Mouse (Mus musculus): ENCODE results near the gene Klhl11. TPM values are rescaled to one million over a fixed set of nuclear protein-coding genes. Genes with fewer than 3 reads are reported as not detected.

Gene Klhl11
- polyA plus RNA-seq, 1 experiment from 2014 or later = 6.9 TPM

DNA sequence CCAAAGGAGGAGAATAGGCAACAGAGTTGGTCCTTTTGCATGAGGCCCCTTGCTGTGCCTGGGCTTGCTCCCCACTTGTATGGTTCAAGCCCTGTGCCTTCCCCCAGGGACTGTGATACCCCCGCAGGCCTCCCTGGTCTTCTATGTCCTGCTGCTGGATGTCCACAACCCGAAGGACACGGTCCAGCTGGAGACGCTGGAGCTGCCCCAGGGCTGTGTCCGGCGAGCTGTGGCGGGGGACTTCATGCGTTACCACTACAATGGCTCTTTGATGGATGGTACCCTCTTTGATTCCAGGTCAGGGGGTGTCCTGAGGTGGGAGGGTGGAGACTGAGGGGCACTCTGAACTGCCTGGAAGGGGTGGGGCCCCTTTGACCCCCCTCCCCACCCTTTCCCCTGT, 51.0 kb downstream of the Klhl11 start:
- Histone ChIP-seq H3K27me3 (ENCODE audit: low read depth, poor library complexity, severe bottlenecking) (peaks cover 9% of the 10 kb centered on the region), H3K4me3 (no peak overlapping the region), H3K9me3 (replicated peaks) (no peaks in the 10 kb centered on the region), H3K4me1 (peaks cover 11% of the 10 kb centered on the region), H3K36me3 (peaks cover 4% of the 10 kb centered on the region; the same call in 1 of the 2 replicates), H3K27ac (replicated peaks) (peak overlapping the region; percentile 23; the same call in 1 of the 2 replicates)
- DNase-seq (ENCODE audit: low spot score) = no peak
- 64% methylated on average over 8 of the region's 8 CpGs for WGBS

DNA sequence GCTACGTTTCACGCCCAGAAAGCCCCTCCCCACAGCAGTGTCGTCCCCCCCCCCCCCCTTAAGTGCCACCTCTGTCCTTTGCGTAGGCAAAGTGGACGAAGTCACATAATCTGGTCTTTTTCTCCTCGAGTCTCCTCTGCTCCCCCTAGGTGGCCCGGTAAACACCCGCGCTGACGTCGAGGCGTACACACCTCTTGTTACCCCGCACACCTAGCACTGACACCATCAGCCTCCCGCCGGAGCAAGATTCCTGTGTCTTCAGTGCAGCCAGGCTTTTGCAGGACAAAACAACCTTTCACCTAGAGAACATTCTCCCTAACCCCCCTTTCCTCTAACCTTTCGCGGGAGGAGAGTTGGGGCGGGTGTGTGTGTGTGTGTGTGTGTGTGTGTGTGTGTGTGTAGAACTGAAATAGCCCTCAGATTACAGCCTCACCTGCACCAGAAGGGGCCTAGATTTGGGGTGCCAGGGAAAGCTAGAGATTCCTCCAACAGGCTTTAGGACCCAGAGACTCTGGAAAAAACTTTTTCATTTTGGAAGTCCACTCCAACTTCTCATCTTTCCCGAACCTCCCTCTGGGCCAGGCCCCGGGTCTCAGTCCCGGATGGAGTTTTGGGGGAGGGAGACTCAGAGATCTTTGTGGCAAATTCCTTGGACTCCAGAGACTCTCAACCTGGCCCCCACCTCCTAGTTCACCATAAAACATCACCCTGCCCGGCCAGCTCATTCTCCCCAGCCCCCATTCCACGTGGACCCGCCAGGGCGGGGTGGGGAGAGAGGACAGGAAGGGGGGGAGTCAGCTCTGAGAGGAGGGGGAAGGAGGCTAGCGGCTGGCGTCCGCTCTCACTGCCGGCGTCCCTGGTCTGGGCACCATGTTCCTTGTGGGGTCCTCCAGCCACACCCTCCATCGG, 57.4 kb downstream of the Klhl11 start, which contains the start of gene Fkbp10:
Fkbp10 (plus strand) TSS at position 784 of the 909 bp plus-strand sequence.
- Histone ChIP-seq H3K27me3 (ENCODE audit: low read depth, poor library complexity, severe bottlenecking) (peaks cover 48% of the 10 kb centered on the region), H3K4me1 (peaks cover 47% of the 10 kb centered on the region)
- under 1% methylated on average over 30 of the region's 31 CpGs for WGBS

DNA sequence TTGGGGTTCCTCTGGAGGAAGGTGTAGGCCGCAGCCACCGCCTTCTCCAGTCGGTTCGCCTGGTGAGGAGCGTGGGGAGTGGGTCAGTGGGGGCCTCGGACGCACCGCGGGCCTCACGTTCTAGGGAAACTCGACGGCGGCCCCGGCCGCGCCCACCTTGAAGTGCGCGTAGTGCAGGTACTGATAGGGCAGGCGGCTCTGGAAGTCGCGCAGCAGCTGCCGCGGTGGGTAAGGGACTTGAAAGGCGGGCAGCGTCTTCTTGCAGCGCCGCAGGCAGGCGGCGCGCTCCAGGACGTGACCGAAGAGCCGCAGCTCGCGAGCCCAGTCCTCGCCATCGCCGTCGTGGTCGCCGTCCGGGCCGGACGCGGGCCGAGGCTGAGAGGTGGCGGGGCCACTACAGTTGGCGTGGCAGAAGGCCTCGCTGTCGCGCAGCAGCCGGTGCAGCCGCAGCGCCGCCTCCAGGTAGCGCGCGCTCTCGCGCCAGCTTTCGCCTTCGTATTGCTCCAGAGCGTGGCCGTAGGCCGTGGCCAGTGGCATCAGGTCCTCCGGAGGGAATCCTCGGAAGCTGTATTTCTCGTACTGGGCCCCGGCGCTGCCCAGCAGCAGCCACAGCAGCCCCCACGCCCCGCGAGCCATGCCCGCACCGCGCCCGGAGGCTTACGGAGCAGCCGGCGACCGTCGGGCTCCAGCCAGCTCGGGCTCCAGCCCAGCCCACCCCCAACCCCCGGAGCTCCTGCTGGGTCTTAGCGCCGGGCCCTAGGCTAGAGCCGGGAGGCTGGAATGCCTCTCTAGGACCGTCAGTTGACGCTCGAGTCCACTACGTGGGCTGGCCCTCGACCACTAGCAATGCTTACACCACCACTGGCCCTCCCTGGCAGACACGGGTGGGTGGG, 58.3 kb downstream of the Klhl11 start, which contains the start of gene P3h4:
P3h4 (minus strand) TSS at position 816 of the 893 bp plus-strand sequence.
- Histone ChIP-seq H3K4me1 (peaks cover 47% of the 10 kb centered on the region), H3K27me3 (ENCODE audit: low read depth, poor library complexity, severe bottlenecking) (peaks cover 48% of the 10 kb centered on the region)

More for the DNA sequence above, 57.4 kb downstream of the Klhl11 start, which contains the start of gene Fkbp10:
- Histone ChIP-seq H3K4me3 (peak within 1 kb of the TSS; percentile 77), H3K36me3 (no peaks in the 10 kb centered on the region; the same call in 1 of the 2 replicates), H3K9me3 (replicated peaks) (no peaks in the 10 kb centered on the region), H3K27ac (replicated peaks) (peak within 1 kb of the TSS; percentile 90)
- DNase-seq (ENCODE audit: low spot score) = peak; percentile 66

DNA sequence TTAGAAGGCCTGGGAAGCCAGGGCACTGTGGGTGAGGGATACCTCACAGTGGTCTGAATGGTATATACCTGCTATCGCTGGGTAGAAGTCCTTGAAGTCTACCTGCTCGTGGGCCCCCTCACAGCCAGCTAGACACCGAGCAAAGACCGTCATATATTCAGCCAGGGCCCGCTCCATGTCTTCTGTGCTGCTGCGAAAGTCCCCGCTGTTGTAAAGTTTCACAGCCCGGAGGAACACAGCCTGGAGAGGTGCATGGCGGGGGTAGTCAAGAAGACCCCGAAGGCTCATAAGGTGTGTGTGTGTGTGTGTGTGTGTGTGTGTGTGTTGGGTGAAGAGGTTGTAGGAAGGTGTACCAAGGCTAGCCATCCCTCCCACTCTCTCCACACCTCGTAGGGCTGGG, 59.0 kb downstream of the Klhl11 start:
- H3K27ac ChIP-seq (replicated peaks) = peak overlapping the region; percentile 90; the same call in 1 of the 2 replicates

More for the DNA sequence above, 58.3 kb downstream of the Klhl11 start, which contains the start of gene P3h4:
- peak; percentile 90 for DNase-seq (ENCODE audit: low spot score)
- Histone ChIP-seq H3K27ac (replicated peaks) (peak within 1 kb of the TSS; percentile 90), H3K4me3 (peak within 1 kb of the TSS; percentile 77), H3K9me3 (replicated peaks) (no peaks in the 10 kb centered on the region), H3K36me3 (peaks cover 1% of the 10 kb centered on the region; the same call in 1 of the 2 replicates)
- WGBS = 1% methylated on average over 93 of the region's 93 CpGs

More for the DNA sequence above, 59.0 kb downstream of the Klhl11 start:
- H3K4me3 ChIP-seq = peak overlapping the region; percentile 77
- H3K9me3 ChIP-seq (replicated peaks) = no peaks in the 10 kb centered on the region
- H3K4me1 ChIP-seq = peaks cover 47% of the 10 kb centered on the region
- DNase-seq (ENCODE audit: low spot score) = no peak
- WGBS = 77% methylated on average over 11 of the region's 11 CpGs
- H3K36me3 ChIP-seq = peaks cover 8% of the 10 kb centered on the region
- H3K27me3 ChIP-seq (ENCODE audit: low read depth, poor library complexity, severe bottlenecking) = peaks cover 48% of the 10 kb centered on the region

Small RNA genes lying within 50 kb of the gene (microRNA-seq; reads per million reads assigned to microRNA genes)
- not detected for gene Gm27374
- gene Mir7116 = 0.90 reads per million

Other genes starting within 250 kb of the Klhl11 start
- not detected in 2 replicates for gene Krt16, start 223.8 kb downstream of the Klhl11 start, polyA plus RNA-seq (2016; fragmentation: Nextera tagmentation; extraction: Ambion mirVana)
- 0.12 and 0.16 TPM in 2 replicates for gene Krt17, start 211.7 kb downstream of the Klhl11 start, polyA plus RNA-seq (2016; fragmentation: Nextera tagmentation; extraction: Ambion mirVana)
- not detected in 2 replicates for gene Krt42, start 202.9 kb downstream of the Klhl11 start, polyA plus RNA-seq (2016; fragmentation: Nextera tagmentation; extraction: Ambion mirVana)
- gene Eif1, start 152.9 kb downstream of the Klhl11 start, polyA plus RNA-seq (2016; fragmentation: Nextera tagmentation; extraction: Ambion mirVana) = 1,709 and 1,814 TPM in 2 replicates
- 0.56 TPM in 1 of 2 replicates, not detected in the other for gene Gast, start 138.3 kb downstream of the Klhl11 start, polyA plus RNA-seq (2016; fragmentation: Nextera tagmentation; extraction: Ambion mirVana)
- gene Hap1, start 116.6 kb downstream of the Klhl11 start, polyA plus RNA-seq (2016; fragmentation: Nextera tagmentation; extraction: Ambion mirVana) = 36.6 and 40.2 TPM in 2 replicates
- 32.4 and 41.8 TPM in 2 replicates for gene Jup, start 75.0 kb downstream of the Klhl11 start, polyA plus RNA-seq (2016; fragmentation: Nextera tagmentation; extraction: Ambion mirVana)
- 23.4 and 26.8 TPM in 2 replicates for gene P3h4, start 57.9 kb downstream of the Klhl11 start, polyA plus RNA-seq (2016; fragmentation: Nextera tagmentation; extraction: Ambion mirVana)
- 44.6 and 49.7 TPM in 2 replicates for gene Fkbp10, start 57.0 kb downstream of the Klhl11 start, polyA plus RNA-seq (2016; fragmentation: Nextera tagmentation; extraction: Ambion mirVana)
- gene Nt5c3b, start 30.9 kb downstream of the Klhl11 start, polyA plus RNA-seq (2016; fragmentation: Nextera tagmentation; extraction: Ambion mirVana) = 115 and 120 TPM in 2 replicates
- 0.62 and 0.73 TPM in 2 replicates for gene Klhl10, start 30.8 kb downstream of the Klhl11 start, polyA plus RNA-seq (2016; fragmentation: Nextera tagmentation; extraction: Ambion mirVana)
- 312 and 380 TPM in 2 replicates for gene Acly, start 55.3 kb upstream of the Klhl11 start, polyA plus RNA-seq (2016; fragmentation: Nextera tagmentation; extraction: Ambion mirVana)
- 1.9 and 2.3 TPM in 2 replicates for gene Ttc25, start 72.9 kb upstream of the Klhl11 start, polyA plus RNA-seq (2016; fragmentation: Nextera tagmentation; extraction: Ambion mirVana)
- 17.7 and 22.6 TPM in 2 replicates for gene Cnp, start 102.2 kb upstream of the Klhl11 start, polyA plus RNA-seq (2016; fragmentation: Nextera tagmentation; extraction: Ambion mirVana)
- gene Nkiras2, start 146.5 kb upstream of the Klhl11 start, polyA plus RNA-seq (2016; fragmentation: Nextera tagmentation; extraction: Ambion mirVana) = 101 and 112 TPM in 2 replicates
- 268 and 304 TPM in 2 replicates for gene Dnajc7, start 147.4 kb upstream of the Klhl11 start, polyA plus RNA-seq (2016; fragmentation: Nextera tagmentation; extraction: Ambion mirVana)
- 0.20 and 0.87 TPM in 2 replicates for gene Zfp385c, start 219.7 kb upstream of the Klhl11 start, polyA plus RNA-seq (2016; fragmentation: Nextera tagmentation; extraction: Ambion mirVana)
- gene Dhx58, start 231.5 kb upstream of the Klhl11 start, polyA plus RNA-seq (2016; fragmentation: Nextera tagmentation; extraction: Ambion mirVana) = 2.0 and 3.5 TPM in 2 replicates
- gene Kat2a, start 239.7 kb upstream of the Klhl11 start, polyA plus RNA-seq (2016; fragmentation: Nextera tagmentation; extraction: Ambion mirVana) = 66.6 and 72.2 TPM in 2 replicates
- 0.26 and 0.29 TPM in 2 replicates for gene Hspb9, start 241.1 kb upstream of the Klhl11 start, polyA plus RNA-seq (2016; fragmentation: Nextera tagmentation; extraction: Ambion mirVana)